Mouse (Mus musculus) liver, embryonic 18 days (tissue): ENCODE measurements around the gene Cherp. TPM values are rescaled to one million over a fixed set of nuclear protein-coding genes. Genes with fewer than 3 reads are reported as not detected.

ENCODE experiments used
- polyA plus RNA-seq: library from polyadenylated mRNA; depleted of rRNA; stranded (reverse); fragments of >200 nt; gene quantifications from 2 replicates; pipeline ENCODE4 v1.2.3, GENCODE M21; 2012; rRNA removed

The Cherp gene
- 13.3 and 15.6 TPM in 2 replicates for polyA plus RNA-seq

GRCm38 (mm10) chr8:72474826-72475546, at the start of gene Cherp:
Gene Cherp, minus strand, starts transcription at chr8:72475226.

GRCm38 (mm10) chr8:72491680-72492621, 16.9 kb upstream of the Cherp start, which contains the start of gene Slc35e1:
Gene Slc35e1, minus strand, starts transcription at chr8:72492614.

DNA sequence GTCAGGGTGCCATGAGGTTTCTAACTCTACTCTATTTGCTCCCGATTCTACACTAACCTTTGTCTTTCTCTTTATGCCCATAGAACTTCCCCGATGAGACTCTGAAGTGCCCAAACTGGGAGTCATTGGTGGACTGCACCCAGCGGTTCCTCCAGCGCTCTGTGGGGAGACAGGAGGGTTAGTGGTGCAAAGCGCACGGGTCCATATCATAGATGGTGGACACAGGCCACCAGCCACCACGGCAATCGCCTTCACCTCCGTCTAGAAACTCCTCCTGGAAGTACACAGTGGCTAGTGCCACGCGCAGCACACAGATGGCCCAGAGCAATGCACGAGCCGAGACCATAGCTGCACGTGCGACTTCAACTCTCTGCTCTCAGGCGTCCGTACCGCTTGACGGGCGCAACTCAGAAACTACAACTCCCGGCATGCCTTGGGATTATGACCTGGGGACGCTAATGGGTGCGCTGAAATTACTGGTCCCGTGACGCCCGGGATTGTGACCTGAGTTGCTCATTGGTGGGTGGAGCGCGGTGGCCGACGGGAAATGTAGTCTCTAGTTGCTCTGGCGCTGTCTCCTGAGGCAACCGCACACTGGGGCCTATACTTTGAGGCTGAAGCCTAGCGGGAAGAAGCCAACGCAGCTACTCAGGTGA, 31.6 kb downstream of the Cherp start, which contains the start of the genes Calr3 and 1700030K09Rik:
Gene Calr3, minus strand, starts transcription at position 533 of the 656 bp plus-strand sequence.
Gene 1700030K09Rik, plus strand, starts transcription at position 543 of the 656 bp plus-strand sequence.

GRCm38 (mm10) chr8:72421362-72422335, 53.4 kb downstream of the Cherp start, which contains the start of gene Eps15l1:
Gene Eps15l1, minus strand, starts transcription at chr8:72421460.

Other genes starting within 250 kb of the Cherp start
- 33.5 and 36.0 TPM in 2 replicates for gene Ap1m1, start 235.2 kb downstream of the Cherp start, polyA plus RNA-seq
- gene Gm10282, start 170.0 kb downstream of the Cherp start, polyA plus RNA-seq = 5.7 and 6.6 TPM in 2 replicates
- gene Klf2, start 156.2 kb downstream of the Cherp start, polyA plus RNA-seq = 4.9 and 5.6 TPM in 2 replicates
- 16.9 and 20.9 TPM in 2 replicates for gene Eps15l1, start 53.8 kb downstream of the Cherp start, polyA plus RNA-seq
- 0.22 and 0.32 TPM in 2 replicates for gene Calr3, start 31.4 kb downstream of the Cherp start, polyA plus RNA-seq
- 2.4 and 2.5 TPM in 2 replicates for gene 1700030K09Rik, start 31.3 kb downstream of the Cherp start, polyA plus RNA-seq
- 9.6 and 10.1 TPM in 2 replicates for gene Slc35e1, start 17.4 kb upstream of the Cherp start, polyA plus RNA-seq
- gene Med26, start 73.0 kb upstream of the Cherp start, polyA plus RNA-seq = 3.5 and 4.8 TPM in 2 replicates
- gene Smim7, start 95.9 kb upstream of the Cherp start, polyA plus RNA-seq = 19.6 and 22.6 TPM in 2 replicates
- gene Tmem38a, start 96.8 kb upstream of the Cherp start, polyA plus RNA-seq = 2.1 and 2.2 TPM in 2 replicates
- 0.01 TPM in 2 replicates for gene Nwd1, start 171.5 kb upstream of the Cherp start, polyA plus RNA-seq
- 56.4 and 59.5 TPM in 2 replicates for gene Sin3b, start 248.1 kb upstream of the Cherp start, polyA plus RNA-seq